Mouse (Mus musculus) G1E-ER4 (cell line): ENCODE results near the gene Gm42517. TPM values are rescaled to one million over a fixed set of nuclear protein-coding genes. Genes with fewer than 3 reads are reported as not detected.

Experiments
- GATA1 ChIP-seq: IDR thresholded peaks from one replicate; pipeline ENCODE4 v1.8.0; 2012; ENCODE audit warnings: low read length, inconsistent platforms
- polyA plus RNA-seq: library from polyadenylated mRNA; stranded (reverse); fragments of >175 nt; gene quantifications from 2 replicates; pipeline ENCODE4 v1.2.3, GENCODE M21; 2012

The Gm42517 gene
- polyA plus RNA-seq = not detected in 2 replicates

DNA sequence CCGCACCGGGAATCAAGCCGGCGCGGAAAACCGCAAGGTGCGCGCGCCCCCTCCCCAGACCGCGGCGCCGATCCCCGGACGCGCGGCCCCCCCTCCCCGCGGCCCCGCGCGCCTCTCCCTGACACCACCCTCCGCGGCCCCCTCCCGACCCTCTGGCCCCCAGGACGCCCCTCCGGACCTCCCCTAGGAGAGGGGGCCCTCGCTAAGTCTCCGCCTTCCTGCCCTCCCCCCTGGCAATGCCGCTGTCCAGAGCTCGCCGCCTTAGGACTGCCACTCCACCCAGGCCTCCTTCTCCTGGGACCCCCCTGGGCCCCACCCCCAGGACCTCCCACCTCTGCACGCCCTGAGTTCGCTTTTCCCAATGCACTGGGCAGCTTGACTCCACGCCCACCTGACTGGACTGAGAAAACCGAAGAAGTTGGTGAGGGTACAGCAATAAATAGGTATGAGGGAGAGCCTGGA, at the start of gene Gm42517:
Gene Gm42517 (minus strand): TSS at position 52 of the 462 bp plus-strand sequence.
- TF ChIP-seq GATA1 = no peak

DNA sequence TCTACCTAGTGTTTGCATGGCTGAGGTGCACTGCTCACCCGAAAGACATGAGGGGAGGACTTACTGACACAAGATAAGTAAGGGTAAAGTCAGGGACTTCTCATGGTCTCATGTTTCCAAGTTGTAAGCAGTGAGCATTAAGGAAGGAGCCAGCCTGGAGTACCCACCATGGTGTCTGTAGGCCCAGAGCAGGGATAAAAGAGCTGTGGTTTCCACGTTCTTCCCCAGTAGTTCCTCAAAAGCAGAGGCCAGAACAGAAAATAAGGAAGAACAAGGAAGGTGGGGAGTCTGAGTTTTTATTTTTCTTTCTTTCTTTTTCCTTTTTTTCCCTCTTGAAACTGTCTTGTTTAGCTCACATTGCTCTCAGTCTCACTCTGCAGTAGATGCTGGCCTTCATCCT, 47.0 kb upstream of the Gm42517 start:
- TF ChIP-seq GATA1 = no peak

DNA sequence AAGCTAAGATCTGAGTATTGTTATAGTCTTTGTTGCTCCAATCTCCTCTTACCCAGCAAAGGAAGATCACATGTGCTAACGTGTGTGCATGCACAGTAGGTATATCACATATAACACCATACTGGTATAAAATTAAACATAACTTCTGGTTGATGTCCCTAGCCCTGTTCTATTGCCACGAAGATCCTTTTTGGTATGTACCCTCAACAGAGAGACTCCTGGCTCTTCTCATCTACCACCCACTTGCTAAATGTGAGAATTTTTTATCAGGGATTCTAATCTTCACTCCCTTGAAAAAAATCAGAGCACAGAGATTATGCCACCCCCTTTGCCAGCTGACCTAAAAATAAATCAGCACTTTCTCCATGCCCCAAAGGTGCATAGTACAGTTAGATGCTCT, 39.3 kb upstream of the Gm42517 start:
- TF ChIP-seq GATA1 = no peak

DNA sequence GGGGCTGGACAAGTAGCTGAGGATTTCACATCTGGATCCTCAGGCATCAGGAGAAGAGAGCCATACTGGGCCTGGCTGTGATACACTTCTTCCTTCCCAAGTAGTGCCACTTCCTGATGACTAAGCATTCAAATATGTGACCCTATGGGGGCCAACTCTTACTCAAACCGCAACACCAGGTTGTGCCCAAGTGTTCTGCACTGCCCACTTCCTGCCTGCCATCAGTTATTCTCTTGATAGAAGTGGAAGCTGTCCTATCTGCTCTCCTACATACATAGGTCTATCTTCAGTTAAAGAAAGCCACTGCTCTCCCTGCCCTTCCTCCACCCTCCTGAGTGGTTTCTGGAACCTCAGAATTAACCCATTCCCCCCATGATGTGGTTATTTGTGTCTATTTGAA, 37.7 kb upstream of the Gm42517 start:
- no peak for TF ChIP-seq GATA1

DNA sequence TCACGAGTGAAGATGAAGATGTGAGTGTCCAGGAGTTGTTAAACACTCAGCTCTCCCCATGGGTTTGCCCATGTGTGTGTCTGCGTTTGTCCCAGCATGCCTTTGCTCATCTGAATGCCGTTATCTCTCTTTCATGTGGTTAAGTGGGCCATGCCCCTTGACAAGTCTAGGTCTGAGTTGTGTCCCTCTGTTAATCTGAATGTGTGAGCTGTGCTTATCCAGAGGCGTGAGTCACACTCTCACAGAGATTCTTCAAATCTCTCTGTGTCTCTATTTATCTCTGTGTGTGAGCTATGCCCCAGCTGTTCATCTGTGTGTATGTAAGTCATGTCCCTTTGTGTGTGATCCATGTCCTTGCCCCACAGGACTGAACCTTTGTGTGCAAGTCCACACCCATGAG, 35.7 kb upstream of the Gm42517 start:
- no peak for TF ChIP-seq GATA1

DNA sequence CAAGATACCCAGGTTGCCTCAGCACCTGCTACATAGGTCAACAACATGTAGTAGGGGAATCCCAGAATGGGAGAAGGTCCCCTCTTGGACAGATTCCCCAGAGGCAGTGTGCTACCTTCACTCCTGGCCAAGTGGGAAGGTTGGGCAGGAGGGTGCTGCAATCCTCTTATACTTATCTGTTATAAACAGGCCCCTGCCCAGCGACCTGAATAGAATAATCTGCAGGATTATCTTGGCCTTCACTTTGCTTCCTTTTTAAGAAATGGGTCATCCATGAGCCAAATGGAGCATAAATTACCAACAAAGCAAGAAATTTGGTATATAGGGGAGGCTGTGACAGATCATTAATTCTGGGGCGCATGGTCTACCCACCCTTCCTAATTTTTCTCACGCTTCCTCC, 22.0 kb upstream of the Gm42517 start:
- no peak for TF ChIP-seq GATA1

DNA sequence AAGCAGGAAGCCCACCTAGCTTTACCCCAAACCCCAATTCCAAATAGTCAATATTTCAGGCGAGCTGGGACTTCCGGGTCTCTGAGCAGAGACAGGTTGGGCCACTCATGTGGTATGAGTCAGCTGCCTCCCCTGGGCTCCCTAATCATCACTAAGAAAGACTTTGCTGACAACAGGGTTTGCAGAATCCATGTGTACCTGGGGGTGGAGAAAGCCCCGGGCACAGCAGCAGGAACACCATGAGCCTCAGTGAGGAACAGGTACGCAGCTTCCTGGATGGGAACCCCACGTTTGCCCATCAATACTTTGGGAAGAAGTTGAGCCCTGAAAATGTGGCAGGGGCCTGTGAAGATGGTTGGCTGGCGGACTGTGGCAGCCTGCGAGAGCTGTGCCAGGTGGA, 20.5 kb upstream of the Gm42517 start, which contains the start of gene Pde6b:
Gene Pde6b (plus strand): TSS at position 191 of the 400 bp plus-strand sequence.
- no peak for TF ChIP-seq GATA1

DNA sequence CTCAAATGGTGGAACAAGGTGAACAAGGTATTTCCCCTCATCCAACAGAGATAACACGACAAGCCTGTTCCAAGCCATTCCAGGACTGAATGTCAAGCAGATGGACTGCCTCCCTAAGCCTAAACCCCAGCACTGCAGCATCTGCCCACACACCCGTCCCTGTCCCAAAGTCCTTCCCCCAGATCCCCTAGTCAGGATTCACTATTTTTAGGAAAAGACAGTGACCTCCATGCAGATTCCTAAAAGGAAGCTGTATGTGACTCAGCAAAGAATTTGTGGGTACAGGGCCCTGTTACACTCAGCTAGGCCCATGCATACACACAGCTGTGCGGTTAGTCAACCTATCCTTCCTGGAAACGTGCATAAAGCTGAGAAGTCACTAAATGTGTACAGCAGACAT, 18.7 kb upstream of the Gm42517 start:
- TF ChIP-seq GATA1 = no peak

DNA sequence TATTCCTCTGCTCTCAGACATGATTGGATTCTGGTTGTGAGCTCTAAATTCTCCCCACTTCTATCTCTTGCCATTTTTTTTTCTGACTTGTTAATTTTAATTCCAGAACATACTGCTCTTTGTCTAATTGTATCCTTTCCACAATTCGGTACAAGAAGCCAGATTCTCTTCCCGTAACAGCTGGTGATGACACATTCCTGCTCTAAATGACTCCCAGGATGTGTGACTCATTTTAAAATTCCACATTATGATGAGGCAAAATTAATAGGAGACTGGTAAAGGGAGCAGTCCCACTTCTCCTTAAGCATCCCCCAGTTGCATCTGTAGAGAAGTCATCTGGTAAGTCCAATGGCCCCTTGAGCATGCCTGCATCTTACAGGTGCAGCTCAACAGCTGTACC, 17.9 kb upstream of the Gm42517 start:
- TF ChIP-seq GATA1 = no peak

DNA sequence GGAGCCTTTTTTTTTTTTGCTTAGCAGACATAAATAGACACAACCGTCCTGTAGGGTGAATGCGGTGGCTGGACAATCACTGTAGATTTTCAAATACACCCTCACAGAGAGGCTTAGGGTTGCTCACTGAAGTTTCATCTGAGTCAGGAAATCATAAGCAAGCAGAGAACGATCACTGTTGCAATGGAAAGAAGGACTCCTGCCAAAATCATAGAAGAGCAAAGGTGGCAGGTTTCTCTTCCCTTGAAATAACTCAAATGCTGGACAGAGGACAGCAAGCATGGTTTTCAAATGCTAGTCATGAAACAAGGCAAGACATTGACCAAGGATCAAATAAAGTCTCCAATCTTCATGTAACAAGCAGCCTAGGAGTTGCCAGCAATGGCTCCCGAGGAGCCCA, 10.6 kb upstream of the Gm42517 start:
- TF ChIP-seq GATA1 = no peak

DNA sequence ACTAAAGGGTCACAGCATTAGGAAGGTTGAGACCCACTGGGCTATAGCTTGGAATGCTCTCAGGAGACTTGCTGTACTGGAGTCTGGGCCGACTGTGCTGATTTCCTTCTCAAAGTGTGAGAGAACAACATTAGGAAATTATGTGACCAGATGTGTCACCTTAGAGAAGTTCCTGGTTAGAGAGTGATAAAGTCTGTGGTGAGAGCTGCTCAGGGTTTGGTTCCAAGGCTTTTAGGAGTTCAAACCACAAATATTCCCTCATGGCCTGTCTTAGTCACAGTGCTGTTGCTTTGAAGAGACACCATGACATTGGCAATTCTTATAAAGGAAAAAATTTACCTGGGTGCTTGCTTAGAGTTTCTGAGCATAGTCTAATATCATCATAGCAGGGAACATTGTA, 8.3 kb upstream of the Gm42517 start:
- TF ChIP-seq GATA1 = no peak

DNA sequence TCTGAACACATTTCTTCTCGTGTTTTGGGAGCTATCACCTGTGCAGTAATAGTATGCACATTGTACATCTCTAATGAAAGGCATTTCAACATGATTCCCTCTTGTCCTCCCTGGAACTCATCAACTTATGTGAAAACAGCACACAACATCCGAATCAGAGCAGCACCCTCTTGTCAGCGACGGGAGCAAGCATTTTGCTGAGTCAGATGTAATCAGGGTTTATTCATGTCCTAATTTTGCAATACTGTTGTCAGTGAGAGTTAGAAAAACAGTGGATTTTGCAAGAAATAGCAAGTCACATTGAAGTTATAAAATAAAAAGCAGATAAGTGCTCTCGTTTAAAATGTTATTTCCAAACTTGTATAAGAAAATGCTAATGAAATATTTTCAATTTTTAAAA, 6.4 kb upstream of the Gm42517 start:
- no peak for TF ChIP-seq GATA1

DNA sequence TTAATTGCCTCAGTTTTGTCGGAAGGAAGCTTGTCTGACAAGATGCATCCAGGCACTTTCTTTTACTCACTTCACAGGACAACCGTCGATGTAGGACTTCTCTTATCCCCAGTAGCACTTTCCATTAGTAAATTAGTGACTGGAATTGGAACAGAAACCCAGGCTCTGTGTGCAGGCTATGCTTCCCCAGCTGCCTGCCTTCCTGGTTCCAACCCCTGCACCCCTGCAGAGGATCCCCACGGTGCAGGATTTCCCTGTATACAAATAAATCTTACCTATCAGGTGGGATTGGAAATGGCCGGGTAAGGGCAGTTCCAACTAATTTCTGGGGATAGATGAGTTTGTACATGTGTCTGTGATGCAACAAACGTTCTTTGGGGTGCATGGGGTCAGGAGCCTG, 2.2 kb upstream of the Gm42517 start:
- no peak for TF ChIP-seq GATA1

DNA sequence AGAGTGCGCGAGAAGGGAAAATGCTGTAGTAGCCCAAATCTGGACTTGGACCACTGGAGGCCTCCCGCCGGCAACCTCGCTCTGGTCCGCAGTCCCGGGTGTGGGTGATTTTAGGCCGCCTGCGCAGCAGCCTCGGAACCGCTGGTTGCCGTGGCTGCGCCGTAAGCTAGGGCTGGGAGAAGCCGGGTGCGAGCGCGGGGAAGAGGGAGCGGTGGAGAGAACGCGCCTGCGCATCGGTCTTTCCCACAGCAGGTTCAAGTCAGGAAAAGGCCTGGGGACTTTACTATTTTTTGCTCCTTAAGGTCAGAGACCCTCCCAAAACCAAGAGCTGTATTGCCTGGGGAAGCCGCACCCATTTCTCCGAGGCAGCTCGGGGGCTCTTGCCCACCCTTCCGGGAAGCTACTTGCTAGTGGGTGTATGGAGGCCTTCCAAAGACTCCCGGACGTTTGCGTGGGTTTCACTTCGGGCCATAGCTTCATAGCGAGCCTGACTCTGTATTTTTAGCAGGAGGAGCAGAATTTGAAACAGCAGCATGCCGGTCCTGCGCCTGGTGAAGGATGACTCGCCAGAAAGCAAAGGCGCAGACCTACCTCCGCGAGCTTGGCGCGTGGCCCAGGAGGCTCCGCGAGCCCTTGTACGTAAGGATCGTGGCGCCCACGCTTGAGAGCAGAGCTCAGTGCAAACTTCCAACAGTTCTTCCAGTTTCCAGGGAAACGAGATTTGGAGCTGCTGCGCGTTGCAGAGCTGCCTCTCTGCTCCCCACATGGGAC, 1.3 kb upstream of the Gm42517 start:
- TF ChIP-seq GATA1 = no peak

DNA sequence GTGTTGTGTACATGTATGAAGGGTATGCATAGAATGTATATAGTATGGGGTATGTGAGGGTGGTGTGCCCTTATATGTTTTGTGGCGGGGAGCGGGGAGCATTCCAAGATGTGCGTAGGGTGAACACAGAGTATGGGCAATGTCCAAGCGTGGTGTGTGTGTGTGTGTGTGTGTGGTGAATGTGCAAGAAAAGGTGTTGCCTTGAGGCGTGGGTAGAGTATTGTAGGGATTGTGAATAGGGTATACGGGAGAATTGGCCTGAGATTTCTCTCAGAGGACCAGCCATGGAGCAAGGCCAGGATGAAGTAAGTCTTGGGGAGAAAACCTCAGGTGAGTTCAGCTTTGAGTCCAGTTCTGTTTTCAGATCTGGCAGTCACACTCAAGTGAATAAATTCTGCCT, 724 bp upstream of the Gm42517 start:
- TF ChIP-seq GATA1 = no peak

DNA sequence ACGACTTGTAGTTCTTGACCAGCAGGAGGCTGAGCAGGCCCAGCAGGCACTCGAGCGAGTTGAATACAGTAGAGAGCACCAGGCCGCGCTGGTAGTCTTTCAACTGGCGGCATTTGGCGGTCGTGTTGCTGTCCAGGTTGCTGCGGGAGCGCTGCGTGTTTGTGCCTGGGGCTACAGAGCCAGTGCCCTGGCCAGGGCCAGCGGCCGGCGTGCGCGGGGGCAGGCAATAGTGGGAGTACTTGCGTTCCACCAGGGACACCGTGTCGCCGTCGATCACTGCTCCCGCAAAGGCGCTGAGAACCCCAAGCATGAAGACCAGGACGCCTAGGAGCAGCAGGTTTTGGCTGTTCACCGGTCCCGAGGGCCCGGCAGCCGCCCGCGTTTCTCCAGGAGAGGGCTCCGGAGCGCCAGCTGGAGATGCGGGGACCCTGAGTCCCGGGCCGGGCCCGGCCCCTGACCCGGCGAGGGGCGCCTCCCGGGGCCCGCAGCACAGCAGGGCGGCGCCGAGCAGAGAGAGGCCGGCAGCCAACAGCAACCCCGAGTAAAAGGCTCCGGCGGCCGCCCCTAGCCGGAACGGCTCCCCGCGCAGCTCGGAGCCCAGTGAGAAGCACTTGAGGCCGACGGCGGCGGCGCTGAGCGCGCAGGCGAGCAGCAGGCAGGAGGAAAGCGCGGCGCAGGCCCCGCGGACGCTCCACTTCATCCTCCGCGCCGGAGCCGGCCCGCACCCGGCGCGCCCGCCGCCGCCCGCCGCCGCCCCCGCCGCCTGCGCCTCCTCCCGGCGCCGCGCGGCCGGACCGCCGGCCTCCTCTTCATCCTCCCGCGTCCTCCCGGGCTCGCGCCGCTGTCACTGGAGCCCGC, 509 bp downstream of the Gm42517 start:
- TF ChIP-seq GATA1 = no peak
